Mouse (Mus musculus) splenic B cell, adult 2 months (primary cell): Measurements from ENCODE around the gene Ganc.

ENCODE experiments used
- DNase-seq: peaks from one replicate; pipeline ENCODE4 v3.0.0-alpha.2; 2011; ENCODE audit warnings: low read depth, low spot score
- H3K27me3 ChIP-seq: 2 replicates; pipeline ENCODE4 v1.6.1; 2012; ENCODE audit warnings: mild to moderate bottlenecking, low read length, moderate library complexity, mixed read lengths; ENCODE audit not compliant: control insufficient read depth, poor library complexity, insufficient read depth, severe bottlenecking
- H3K36me3 ChIP-seq: 2 replicates; pipeline ENCODE4 v1.6.1; 2012; ENCODE audit warnings: mild to moderate bottlenecking, low read length, moderate library complexity, mixed read lengths; ENCODE audit not compliant: control insufficient read depth, poor library complexity, insufficient read depth, severe bottlenecking

The Ganc gene

DNA sequence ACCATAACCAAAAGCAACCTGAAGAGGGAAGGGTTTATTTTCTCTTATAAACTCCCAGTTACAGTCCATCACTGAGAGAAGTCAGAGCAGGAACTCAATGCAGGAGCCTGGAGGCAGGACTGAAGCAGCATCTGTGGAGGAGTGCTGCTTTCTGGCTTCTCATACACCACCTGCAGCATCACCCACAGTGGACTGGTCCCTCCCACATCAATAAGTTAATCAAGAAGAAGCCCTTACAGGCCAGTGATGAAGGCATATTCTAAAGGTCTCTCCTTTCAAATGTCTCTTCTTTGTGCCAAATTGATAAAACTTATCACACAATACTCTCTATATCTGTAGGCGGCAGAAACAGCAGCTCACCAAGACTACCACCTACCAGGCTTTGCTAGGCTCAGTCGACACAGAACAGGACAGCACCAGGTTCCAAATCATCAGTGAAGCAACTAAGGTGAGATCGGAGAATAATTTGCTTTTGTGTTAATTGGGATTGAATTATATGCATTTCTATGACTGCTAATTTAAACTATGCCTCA is 7.5 kb downstream of the Ganc start:
- H3K36me3 ChIP-seq: peaks cover 2% of the 10 kb centered on the region
- no peak for DNase-seq
- H3K27me3 ChIP-seq: no peaks in the 10 kb centered on the region

DNA sequence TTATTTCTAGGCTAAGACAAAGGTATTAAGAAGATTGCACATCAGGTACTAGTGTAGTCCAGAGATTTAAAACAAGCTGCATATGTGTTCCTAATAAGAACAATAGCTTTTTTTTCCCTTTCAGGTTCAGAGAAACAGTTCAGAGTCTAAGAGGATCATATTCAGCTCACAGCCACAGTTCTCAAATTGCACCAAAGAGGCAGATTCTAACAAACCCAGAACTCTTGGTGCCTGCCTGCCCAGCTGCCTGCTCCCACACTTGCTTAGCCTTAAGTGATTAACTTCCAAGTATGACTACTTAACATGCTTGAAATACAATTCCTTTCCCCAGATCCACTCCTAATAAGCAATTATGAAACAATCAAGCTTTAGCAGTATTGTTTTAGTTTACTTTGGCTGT is 10.4 kb downstream of the Ganc start:
- no peaks in the 10 kb centered on the region for H3K27me3 ChIP-seq
- H3K36me3 ChIP-seq: peaks cover 2% of the 10 kb centered on the region
- DNase-seq: no peak

DNA sequence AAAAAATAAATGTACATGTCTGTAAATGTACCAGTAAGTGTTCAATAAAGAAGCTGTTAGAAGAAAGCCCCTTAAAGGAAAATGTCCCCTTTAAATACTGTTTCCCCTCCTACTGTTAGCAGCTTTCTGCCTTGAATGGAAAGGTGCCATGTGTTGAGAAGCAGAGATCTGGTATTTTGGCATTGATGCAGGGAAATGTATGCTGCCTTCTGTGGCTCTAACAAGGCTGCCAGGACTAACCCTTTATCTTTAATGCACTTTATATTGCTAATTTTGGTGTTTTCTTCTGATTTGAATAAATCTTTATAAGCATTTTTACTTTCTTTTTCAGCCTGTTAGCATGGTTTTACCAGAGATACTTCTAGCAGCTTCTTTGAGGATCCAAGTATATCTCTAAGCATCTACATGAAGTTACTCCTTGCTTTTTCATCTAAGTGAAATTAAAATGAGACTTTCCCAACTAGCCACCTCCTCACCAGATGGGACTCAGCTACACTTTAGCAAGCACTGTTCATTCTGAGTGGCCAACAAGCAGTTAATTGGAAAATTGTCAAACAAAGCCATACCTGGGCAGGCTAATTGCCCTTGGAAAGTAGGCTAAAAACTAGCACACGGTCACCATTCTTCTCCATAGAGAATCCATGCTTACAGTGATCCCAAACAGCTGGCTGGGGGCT is 11.2 kb downstream of the Ganc start:
- peaks cover 6% of the 10 kb centered on the region for H3K36me3 ChIP-seq
- H3K27me3 ChIP-seq: no peaks in the 10 kb centered on the region
- DNase-seq: no peak

DNA sequence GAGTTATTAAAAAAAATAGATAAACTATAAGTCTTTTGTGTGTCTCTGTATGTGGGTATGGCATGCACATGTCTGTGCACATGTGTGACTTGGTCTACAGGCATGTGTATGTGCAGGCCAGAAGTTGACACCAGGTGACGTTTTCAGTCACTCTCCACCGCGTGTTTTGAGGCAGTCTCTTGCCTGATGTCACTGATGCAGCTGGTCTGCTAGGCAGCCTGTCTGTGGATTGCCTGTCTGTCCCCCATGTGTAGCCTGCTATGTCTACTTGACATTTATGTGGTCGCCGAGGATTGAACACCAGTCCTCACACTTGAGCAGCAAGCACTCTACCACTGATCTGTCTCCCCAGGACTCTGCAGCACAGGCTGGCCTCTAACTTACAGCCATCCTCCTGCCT is 20.7 kb downstream of the Ganc start:
- Histone ChIP-seq H3K27me3 (no peaks in the 10 kb centered on the region), H3K36me3 (peaks cover 7% of the 10 kb centered on the region; the same call in 1 of the 2 replicates)
- no peak for DNase-seq

GRCm38 (mm10) chr2:120444486-120444885 is 40.8 kb downstream of the Ganc start:
- H3K36me3 ChIP-seq: peaks cover 2% of the 10 kb centered on the region; the same call in 1 of the 2 replicates
- no peaks in the 10 kb centered on the region for H3K27me3 ChIP-seq
- DNase-seq: no peak

DNA sequence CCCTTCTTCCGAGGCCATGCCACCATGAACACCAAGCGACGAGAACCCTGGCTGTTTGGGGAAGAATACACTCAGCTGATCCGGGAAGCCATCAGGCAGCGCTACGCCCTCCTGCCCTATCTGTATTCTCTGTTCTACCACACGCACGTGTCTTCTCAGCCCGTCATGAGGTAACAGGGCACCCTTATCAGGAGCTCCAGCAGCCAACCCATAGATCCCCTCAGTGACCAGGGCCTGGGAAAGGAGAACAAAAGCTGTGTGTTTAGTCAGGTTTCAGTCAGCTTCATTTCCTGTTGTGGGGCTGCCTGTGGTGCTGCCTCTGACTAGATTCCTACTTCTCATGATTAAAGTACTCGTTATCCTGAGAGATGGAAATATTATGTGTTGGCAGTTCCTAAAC is 42.7 kb downstream of the Ganc start:
- Histone ChIP-seq H3K27me3 (no peaks in the 10 kb centered on the region), H3K36me3 (peaks cover 3% of the 10 kb centered on the region; the same call in 1 of the 2 replicates)
- no peak for DNase-seq

GRCm38 (mm10) chr2:120447306-120447705 is 43.6 kb downstream of the Ganc start:
- Histone ChIP-seq H3K36me3 (peaks cover 1% of the 10 kb centered on the region; the same call in 1 of the 2 replicates), H3K27me3 (no peaks in the 10 kb centered on the region)
- DNase-seq: no peak

- H3K27me3 ChIP-seq: no peaks in the 10 kb centered on the region
- H3K36me3 ChIP-seq: peaks cover 5% of the 10 kb centered on the region; the same call in 1 of the 2 replicates
- no peak for DNase-seq
Observed at GRCm38 (mm10) chr2:120450724-120451123, 47.0 kb downstream of the Ganc start.

- H3K36me3 ChIP-seq: peaks cover 11% of the 10 kb centered on the region
- no peak for DNase-seq
- no peaks in the 10 kb centered on the region for H3K27me3 ChIP-seq
Observed at GRCm38 (mm10) chr2:120452600-120452999, 48.9 kb downstream of the Ganc start.

GRCm38 (mm10) chr2:120454987-120455386 is 51.3 kb downstream of the Ganc start:
- no peak for DNase-seq
- Histone ChIP-seq H3K36me3 (peaks cover 16% of the 10 kb centered on the region), H3K27me3 (no peaks in the 10 kb centered on the region)

- no peaks in the 10 kb centered on the region for H3K27me3 ChIP-seq
- H3K36me3 ChIP-seq: peaks cover 16% of the 10 kb centered on the region
- DNase-seq: no peak
Observed at GRCm38 (mm10) chr2:120455719-120456118, 52.0 kb downstream of the Ganc start, which contains the start of gene Capn3. TSS of gene Capn3 (plus strand) at chr2:120456019.

DNA sequence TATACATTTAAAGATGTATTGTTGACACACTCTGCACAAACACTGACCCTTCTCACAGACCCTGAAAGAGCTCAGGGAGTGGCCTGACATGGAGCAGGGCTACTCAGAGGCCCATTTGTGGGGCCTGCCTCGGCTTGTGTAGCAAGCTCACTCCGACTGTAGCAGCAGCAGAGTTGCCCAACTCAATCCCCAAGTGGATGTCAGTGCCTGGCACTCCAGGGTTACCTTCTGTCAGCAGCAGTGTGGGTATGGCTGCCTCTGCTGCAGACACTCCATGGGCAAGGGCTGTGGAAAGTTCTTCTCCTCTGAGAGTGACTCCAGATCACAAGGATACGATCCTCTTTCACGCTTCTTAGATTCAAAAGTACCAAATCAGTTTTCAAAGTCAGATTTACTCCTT is 56.5 kb downstream of the Ganc start:
- Histone ChIP-seq H3K36me3 (peaks cover 11% of the 10 kb centered on the region), H3K27me3 (no peaks in the 10 kb centered on the region)
- DNase-seq: no peak

- Histone ChIP-seq H3K36me3 (peaks cover 3% of the 10 kb centered on the region; the same call in 1 of the 2 replicates), H3K27me3 (no peaks in the 10 kb centered on the region)
- DNase-seq: no peak
Observed at GRCm38 (mm10) chr2:120463328-120463727, 59.6 kb downstream of the Ganc start.

DNA sequence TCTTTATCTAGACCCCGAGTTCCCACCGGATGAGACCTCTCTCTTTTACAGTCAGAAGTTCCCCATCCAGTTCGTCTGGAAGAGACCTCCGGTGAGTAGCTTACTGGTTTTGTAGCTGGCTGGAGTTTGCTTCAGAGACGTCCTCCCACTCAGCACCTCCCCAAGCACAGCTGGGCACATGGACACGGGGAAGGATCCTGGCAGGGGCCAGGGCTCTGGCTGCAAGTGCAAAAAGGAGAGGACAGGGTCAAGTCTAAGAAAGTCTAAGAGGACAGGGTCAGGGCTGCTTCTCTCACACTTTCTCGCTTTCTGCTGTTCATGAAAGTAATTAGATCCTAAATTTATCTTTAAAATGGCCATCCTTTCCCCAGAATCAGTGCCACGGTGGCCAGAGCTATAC is 60.4 kb downstream of the Ganc start:
- Histone ChIP-seq H3K27me3 (no peaks in the 10 kb centered on the region), H3K36me3 (peaks cover 3% of the 10 kb centered on the region; the same call in 1 of the 2 replicates)
- no peak for DNase-seq

DNA sequence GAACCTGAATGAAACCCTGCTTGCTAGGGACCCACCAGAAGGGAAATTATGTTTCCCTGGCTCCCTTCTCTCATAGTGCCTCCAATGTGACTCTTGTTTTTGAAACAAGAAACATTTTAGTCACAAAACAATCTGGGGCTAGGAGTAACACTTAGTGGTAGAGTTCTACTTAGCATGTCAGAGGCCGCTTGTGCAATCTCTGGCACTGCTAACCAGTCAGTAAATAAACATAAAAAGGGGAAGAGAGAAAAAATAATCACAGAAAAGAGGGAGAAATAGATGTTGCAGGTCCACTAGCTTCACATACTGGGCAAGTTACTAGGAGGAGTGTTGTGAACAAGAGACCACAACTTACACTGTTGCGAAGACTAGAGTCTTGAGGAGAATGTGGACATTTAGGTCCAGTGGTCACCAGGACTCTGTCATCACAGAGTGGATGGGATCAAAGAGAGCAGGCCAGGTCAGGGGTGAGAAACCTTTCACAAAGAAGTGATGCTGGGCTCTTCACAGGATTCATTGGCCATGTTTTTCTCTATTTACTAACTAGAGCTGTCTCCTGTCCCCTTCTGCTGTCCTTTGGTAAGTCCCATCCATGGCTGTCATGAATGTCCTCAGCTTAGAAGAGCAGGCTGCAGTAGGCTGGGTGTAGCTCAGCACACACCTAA is 61.2 kb downstream of the Ganc start:
- DNase-seq: no peak
- H3K27me3 ChIP-seq: no peaks in the 10 kb centered on the region

More for the DNA sequence above, 61.2 kb downstream of the Ganc start:
- H3K36me3 ChIP-seq: peaks cover under 1% of the 10 kb centered on the region; the same call in 1 of the 2 replicates
